Mouse (Mus musculus) heart, adult 2 months (tissue): ENCODE results near the gene Nrxn3.

ENCODE experiments used
- CTCF ChIP-seq: fragments of 200-600 bp; IDR thresholded peaks from 2 replicates; pipeline ENCODE4 v1.8.1; 2022; ENCODE audit warnings: antibody characterized with exemption, mild to moderate bottlenecking, moderate library complexity
- EP300 ChIP-seq: fragments of 200-500 bp; IDR thresholded peaks from 2 replicates; pipeline ENCODE4 v1.6.1; 2011; ENCODE audit warnings: low read depth, low read length, control low read depth; ENCODE audit not compliant: insufficient read depth
- POLR2A ChIP-seq: fragments of 200-500 bp; IDR thresholded peaks from 2 replicates; pipeline ENCODE4 v1.6.1; 2011; ENCODE audit warnings: mild to moderate bottlenecking, low read depth, low read length, control low read depth; ENCODE audit not compliant: insufficient read depth

GRCm38 (mm10) chr12:88859456-88860345, 137.0 kb downstream of the Nrxn3 start:
- no peak for TF ChIP-seq CTCF
- no peak for TF ChIP-seq EP300
- TF ChIP-seq POLR2A, result no peak
